Mouse (Mus musculus): Measurements from ENCODE around the gene Iqsec2.
"Not testable (repeated sequence)": the region's sequence is repeated elsewhere in the genome, so short reads cannot be mapped to it uniquely, and the experiment has no call there.

Iqsec2 gene

DNA sequence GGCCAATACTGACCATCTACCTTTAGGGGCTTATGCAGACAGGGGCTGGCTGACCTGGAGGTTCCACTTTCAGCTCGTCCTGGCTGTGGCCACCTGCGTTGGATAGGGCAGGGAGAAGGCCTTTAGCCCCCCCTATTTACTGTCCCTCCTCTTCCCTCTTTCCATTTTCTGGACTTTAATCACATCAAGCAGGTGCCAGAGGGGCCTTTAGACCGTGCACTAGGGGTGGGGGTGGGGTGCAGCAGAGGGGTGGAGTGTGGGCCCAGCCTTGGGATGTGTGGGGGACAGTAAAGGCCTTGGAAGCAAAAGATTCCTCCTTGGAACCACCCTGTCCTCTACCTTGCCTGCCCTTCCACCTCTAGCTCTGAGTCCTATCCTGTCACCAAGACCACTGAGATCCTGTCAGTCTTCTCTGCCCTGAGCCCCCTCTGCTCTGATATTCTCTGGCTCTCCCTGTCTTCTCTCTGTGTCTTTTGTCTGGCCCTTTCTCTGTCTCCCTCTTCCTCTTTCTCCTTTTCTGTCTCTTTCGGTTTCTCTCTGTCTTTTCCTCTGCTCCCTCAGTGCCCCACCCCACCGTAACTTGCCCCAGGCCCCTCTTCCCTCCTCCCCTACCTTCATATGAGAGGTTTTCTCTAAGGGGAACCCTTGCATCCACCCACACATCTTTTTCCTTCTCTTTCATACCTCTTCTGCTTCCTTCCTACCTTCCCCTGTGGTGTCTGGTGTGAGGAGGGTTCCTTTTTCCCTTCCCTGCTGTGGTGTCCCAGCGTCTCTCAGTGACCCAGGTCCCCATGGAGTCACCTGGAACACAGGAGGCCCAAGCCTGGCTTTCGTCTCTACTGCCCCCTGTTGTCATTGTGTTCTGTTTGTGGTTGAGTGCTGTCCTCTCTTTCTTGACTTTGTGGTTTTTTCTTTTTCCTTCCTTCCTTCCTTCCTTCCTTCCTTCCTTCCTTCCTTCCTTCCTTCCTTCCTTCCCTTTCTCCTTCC, 35.9 kb downstream of the Iqsec2 start:
- no peak for DNase-seq (ENCODE audit: low spot score)

GRCm38 (mm10) chrX:152187151-152187550, 43.1 kb downstream of the Iqsec2 start:
- DNase-seq (ENCODE audit: low spot score): no peak

GRCm38 (mm10) chrX:152191266-152191665, 47.2 kb downstream of the Iqsec2 start:
- no peak for DNase-seq (ENCODE audit: low spot score)

- peak; percentile 50 for DNase-seq (ENCODE audit: low spot score)
Measured at GRCm38 (mm10) chrX:152197814-152198648, 54.0 kb downstream of the Iqsec2 start.

- no peak for DNase-seq (ENCODE audit: low spot score)
Measured at GRCm38 (mm10) chrX:152201737-152202421, 57.8 kb downstream of the Iqsec2 start.

DNA sequence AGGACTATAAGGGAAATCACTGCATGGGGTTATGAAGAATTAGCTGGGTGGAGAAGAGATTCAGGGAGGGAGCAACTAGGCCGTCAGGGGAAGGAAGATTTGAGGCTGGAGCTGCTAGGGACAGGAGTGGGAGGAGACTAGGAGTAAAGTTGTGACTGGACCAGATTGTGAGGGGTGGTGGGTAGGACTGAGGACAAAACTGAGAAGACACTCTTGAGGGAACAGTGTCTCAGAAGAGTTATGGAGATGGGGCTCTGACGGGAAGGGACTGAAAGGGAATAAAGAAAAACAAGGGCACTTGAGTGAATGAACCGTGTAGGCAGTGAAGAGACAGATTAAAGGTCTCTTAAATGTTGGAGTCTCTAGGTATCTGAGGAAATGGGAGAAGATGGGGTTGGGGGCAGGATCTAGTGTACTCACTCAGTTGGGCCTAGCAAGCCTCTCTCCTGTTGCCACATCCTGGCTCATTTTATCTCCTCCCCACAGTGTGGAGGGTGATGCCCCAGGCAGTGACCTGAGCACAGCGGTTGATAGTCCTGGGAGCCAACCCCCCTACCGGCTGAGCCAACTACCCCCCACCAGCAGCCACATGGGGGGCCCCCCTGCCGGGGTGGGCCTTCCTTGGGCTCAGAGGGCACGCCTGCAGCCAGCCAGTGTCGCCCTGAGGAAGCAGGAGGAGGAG, 58.5 kb downstream of the Iqsec2 start:
- no peak for DNase-seq (ENCODE audit: low spot score)

- no peak for DNase-seq (ENCODE audit: low spot score)
Measured at GRCm38 (mm10) chrX:152203247-152203646, 59.2 kb downstream of the Iqsec2 start.

DNA sequence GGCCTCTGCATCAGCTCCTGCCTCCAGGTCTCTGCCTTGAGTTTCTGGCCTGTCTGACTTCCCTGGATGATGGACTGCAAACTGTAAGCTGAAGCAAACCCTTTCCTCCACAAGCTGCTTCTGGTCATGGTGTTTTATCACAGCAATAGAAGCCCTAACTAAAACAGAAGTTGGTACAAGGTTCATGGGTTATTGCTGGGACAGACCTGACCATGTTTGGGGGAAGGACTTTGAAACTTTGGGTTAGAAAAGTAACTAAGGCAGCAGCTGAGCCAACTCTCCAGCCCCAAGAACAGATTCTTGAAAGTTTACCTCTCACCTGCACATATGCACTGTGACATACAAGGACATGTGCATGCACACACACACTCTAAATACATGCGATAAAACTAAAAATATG, 61.4 kb downstream of the Iqsec2 start:
- no peak for DNase-seq (ENCODE audit: low spot score)

GRCm38 (mm10) chrX:152214703-152215102, 70.6 kb downstream of the Iqsec2 start:
- no peak for DNase-seq (ENCODE audit: low spot score)

- no peak for DNase-seq (ENCODE audit: low spot score)
Measured at GRCm38 (mm10) chrX:152218529-152218928, 74.5 kb downstream of the Iqsec2 start.

DNA sequence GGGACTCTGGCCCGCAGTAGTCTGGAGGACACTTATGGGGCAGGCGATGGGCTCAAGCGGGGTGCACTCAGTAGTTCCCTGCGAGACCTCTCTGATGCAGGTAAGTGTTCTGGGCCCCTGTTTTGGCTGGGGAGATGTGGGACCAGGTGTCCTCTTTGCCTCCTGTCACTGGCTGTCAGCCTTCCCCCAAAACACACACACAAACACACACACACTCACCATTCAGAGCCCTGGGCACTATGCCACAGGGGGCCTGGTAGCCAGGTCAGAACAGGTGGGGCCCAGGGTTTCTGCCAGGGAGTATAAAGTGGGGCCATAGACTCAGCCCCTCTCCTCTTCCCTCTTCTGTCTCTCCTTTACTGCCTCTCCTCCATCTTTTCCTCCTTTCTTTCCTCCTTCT, 77.7 kb downstream of the Iqsec2 start:
- no peak for DNase-seq (ENCODE audit: low spot score)

- no peak for DNase-seq (ENCODE audit: low spot score)
Measured at GRCm38 (mm10) chrX:152222226-152222625, 78.2 kb downstream of the Iqsec2 start.

DNA sequence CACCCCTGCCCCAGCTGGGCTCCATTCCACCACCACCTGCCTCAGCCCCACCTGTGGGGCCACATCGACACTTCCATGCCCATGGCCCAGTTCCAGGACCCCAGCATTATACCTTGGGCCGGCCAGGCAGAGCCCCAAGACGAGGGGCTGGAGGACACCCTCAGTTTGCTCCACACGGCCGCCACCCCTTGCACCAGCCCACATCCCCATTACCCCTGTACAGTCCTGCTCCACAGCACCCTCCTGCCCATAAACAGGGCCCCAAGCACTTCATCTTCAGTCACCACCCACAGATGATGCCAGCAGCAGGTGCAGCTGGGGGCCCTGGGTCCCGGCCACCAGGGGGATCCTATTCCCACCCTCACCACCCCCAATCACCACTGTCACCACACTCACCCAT, 79.2 kb downstream of the Iqsec2 start:
- no peak for DNase-seq (ENCODE audit: low spot score)

DNA sequence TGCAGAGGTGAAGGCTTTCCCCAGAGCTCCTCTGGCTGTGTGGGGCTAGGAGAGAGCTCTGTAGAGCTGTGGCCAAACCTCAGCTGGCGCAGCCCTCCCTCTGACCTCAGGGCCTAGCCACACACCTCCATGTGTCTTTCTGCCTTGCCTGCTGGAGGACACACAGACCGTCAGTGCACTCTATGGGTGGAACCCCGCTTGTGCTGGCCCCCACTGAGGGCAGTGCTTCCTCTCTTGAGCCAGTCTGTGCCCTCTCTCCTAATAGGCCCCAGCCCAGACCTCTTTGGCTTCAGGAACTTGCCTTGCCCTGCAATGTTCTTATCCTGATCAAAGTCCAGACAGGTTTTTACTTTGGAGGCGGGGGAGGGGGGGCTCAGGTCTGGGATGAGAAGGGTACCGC, 80.2 kb downstream of the Iqsec2 start:
- DNase-seq (ENCODE audit: low spot score): no peak

DNA sequence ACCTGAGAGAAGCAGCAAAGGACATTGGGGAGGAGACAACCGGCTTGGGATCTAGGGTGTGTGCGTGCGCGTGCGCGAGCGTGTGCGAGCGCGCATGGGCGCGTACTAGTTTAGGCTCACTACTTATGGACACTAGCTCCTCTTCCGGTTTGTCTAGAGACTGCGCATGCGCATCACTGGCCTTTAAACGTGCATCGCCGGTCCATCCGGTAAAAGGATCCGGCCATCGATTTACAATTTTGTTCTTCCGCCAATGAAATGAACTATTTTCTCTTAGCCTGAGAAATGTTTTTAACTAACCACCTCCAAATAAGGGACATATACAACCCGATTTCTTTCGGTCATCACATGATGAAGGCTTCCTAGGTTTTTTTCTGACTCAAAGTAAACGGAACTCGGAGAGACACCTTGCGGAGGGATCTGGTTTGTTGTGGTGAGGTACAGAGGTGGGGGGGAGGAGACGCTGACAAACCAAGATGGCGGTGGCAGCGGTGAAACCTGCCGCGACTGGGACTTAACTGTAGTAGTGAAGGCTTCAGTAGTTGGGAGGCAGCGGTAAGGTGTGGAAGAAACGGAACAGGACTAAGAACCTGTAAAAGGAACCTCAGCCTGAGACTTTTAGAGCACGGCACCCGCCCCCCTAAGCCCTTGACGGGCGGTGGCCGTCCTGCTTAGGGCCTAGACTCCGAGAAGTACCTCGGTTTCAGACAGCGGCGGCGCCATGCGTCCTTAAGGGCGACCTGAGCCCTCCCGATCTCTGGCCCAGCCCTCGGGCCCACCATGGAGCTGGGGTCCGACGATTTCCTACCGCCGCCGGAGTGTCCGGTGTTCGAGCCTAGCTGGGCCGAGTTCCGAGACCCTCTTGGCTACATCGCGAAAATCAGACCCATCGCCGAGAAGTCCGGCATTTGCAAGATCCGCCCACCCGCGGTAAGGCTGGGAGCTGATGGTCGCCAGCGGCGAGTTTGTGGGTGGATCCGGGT, 89.0 kb downstream of the Iqsec2 start, which contains the start of gene Kdm5c:
Kdm5c (plus strand) TSS at position 240 of the 983 bp plus-strand sequence.
- peak; percentile 100 for DNase-seq (ENCODE audit: low spot score)

DNA sequence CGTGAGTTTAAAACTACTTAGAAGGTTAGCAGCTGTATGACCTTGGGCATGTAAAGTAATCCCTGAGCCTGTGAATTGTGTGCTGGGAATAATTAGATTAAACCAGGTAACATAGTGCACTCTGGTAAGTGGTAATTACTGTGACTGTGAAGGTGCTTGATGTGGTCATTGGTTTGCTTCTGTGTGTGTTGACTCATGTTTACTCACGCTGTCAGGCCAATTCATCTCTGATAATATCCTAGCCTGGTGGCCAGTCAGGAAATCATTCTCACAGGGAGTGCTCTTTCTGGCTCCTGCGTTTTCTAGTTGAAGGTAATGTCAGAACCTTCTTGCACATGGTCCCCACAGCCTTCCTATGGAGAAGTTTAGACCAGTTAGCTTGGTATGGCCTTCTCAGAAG, 90.1 kb downstream of the Iqsec2 start:
- DNase-seq (ENCODE audit: low spot score): no peak

DNA sequence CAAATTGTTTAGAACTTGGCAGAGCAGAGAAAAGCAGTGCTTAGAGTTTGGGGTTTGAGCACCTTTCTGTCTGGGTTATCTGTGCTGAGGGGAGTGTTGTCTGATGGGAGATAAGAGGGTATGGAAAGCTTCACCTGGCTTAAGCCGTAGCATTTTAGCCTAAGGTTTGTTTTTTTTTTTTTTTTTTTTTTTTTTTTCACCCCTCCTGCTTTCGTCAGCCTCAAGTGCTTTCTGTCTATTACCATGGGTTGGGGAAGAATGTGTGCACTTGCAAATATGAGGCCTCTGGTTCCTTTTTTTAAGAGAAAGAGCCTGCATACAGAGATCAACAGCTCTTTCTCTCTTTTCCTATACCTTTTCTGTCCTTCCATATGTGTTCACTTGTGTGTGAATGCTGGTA, 91.7 kb downstream of the Iqsec2 start:
- DNase-seq (ENCODE audit: low spot score): no peak

- not testable (repeated sequence) for DNase-seq (ENCODE audit: low spot score)
Measured at GRCm38 (mm10) chrX:152243140-152243539, 99.1 kb downstream of the Iqsec2 start.

DNA sequence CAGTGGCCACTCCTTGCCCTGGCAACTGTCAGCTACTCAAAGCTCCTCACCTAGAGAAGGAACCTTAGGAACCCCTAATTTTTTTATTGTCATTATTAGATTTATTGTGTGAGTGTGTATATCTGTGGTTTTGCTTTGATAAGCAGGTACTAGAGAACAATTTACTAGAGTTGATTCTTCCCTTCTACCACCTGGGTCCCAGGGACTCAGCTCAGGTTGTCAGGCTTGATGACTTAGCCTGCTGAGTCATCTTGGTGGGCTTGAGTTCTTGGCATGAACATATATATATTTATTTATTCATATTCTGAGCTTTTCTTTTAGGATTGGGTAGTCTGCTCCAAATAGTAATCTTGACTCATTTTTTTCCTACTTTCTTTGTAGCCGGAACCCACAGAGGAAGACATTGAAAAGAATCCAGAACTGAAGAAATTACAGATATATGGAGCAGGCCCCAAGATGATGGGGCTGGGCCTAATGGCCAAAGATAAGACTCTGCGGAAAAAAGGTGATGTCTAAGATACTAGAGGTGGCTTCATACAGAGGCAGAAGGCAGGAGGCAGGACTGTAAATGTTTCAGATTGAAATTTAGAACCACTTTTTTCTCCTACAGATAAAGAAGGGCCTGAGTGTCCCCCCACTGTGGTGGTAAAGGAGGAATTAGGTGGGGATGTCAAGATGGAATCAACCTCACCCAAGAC, 100.6 kb downstream of the Iqsec2 start:
- no peak for DNase-seq (ENCODE audit: low spot score)

GRCm38 (mm10) chrX:152271189-152271588, 127.1 kb downstream of the Iqsec2 start:
- no peak for DNase-seq (ENCODE audit: low spot score)

Data from embryo, embryonic 10 days (tissue).